Mouse (Mus musculus): ENCODE measurements around the gene Phc2. TPM values are rescaled to one million over a fixed set of nuclear protein-coding genes. Genes with fewer than 3 reads are reported as not detected.
A peak's percentile ranks its signal among the peaks of the same experiment; 100 is the strongest.

Phc2 gene
- polyA plus RNA-seq, 1 experiment from 2014 or later, result 19.4 TPM

- WGBS, result 14% methylated on average over 23 of the region's 23 CpGs
- Histone ChIP-seq H3K4me3 (ENCODE audit: low read length) (no peak overlapping the region), H3K36me3 (ENCODE audit: insufficient read depth, low read length) (no peaks in the 10 kb centered on the region), H3K9ac (replicated peaks; ENCODE audit: low read length) (peak overlapping the region; percentile 37), H3K4me1 (ENCODE audit: insufficient read depth, low read length) (peaks cover 51% of the 10 kb centered on the region), H3K27me3 (ENCODE audit: insufficient read depth, low read length) (no peaks in the 10 kb centered on the region), H3K9me3 (ENCODE audit: low read length) (no peaks in the 10 kb centered on the region), H3K27ac (ENCODE audit: low read length) (peak overlapping the region; percentile 69), H3K4me2 (replicated peaks; ENCODE audit: low read depth, low read length) (no peak overlapping the region)
- ATAC-seq (ENCODE audit: low FRiP score, low TSS enrichment), result peak; percentile 27; the same call in 1 of the 2 replicates
Observed at GRCm38 (mm10) chr4:128641766-128642717, 12.5 kb upstream of the Phc2 start.

- whole genome bisulfite sequencing, result 57% methylated on average over 6 of the region's 6 CpGs
- Histone ChIP-seq H3K27ac (ENCODE audit: low read length) (no peak overlapping the region), H3K4me3 (ENCODE audit: low read length) (no peak overlapping the region), H3K9ac (replicated peaks; ENCODE audit: low read length) (no peak overlapping the region), H3K4me1 (ENCODE audit: insufficient read depth, low read length) (peaks cover 50% of the 10 kb centered on the region), H3K9me3 (ENCODE audit: low read length) (no peaks in the 10 kb centered on the region), H3K4me2 (replicated peaks; ENCODE audit: low read depth, low read length) (no peak overlapping the region), H3K27me3 (ENCODE audit: insufficient read depth, low read length) (no peaks in the 10 kb centered on the region), H3K36me3 (ENCODE audit: insufficient read depth, low read length) (no peaks in the 10 kb centered on the region)
- no peak for ATAC-seq (ENCODE audit: low FRiP score, low TSS enrichment)
Observed at GRCm38 (mm10) chr4:128645896-128646295, 8.6 kb upstream of the Phc2 start.

- peaks cover 46% of the 10 kb centered on the region for H3K4me1 ChIP-seq (ENCODE audit: insufficient read depth, low read length)
- WGBS, result 11% methylated on average over 7 of the region's 7 CpGs
- no peak overlapping the region for H3K4me2 ChIP-seq (replicated peaks; ENCODE audit: low read depth, low read length)
- H3K4me3 ChIP-seq (ENCODE audit: low read length), result no peak overlapping the region
- H3K9me3 ChIP-seq (ENCODE audit: low read length), result no peaks in the 10 kb centered on the region
- H3K27me3 ChIP-seq (ENCODE audit: insufficient read depth, low read length), result no peaks in the 10 kb centered on the region
- no peaks in the 10 kb centered on the region for H3K36me3 ChIP-seq (ENCODE audit: insufficient read depth, low read length)
- H3K9ac ChIP-seq (replicated peaks; ENCODE audit: low read length), result no peak overlapping the region
- peak overlapping the region; percentile 31 for H3K27ac ChIP-seq (ENCODE audit: low read length)
- ATAC-seq (ENCODE audit: low FRiP score, low TSS enrichment), result no peak
Observed at GRCm38 (mm10) chr4:128646762-128647161, 7.7 kb upstream of the Phc2 start.

- Histone ChIP-seq H3K4me2 (replicated peaks; ENCODE audit: low read depth, low read length) (no peak overlapping the region), H3K4me1 (ENCODE audit: insufficient read depth, low read length) (peaks cover 45% of the 10 kb centered on the region), H3K9ac (replicated peaks; ENCODE audit: low read length) (no peak overlapping the region), H3K4me3 (ENCODE audit: low read length) (no peak overlapping the region), H3K27me3 (ENCODE audit: insufficient read depth, low read length) (no peaks in the 10 kb centered on the region), H3K27ac (ENCODE audit: low read length) (peak overlapping the region; percentile 49), H3K9me3 (ENCODE audit: low read length) (no peaks in the 10 kb centered on the region), H3K36me3 (ENCODE audit: insufficient read depth, low read length) (no peaks in the 10 kb centered on the region)
- peak; percentile 65 for ATAC-seq (ENCODE audit: low FRiP score, low TSS enrichment)
- 39% methylated on average over 8 of the region's 8 CpGs for WGBS
Observed at GRCm38 (mm10) chr4:128648567-128649255, 5.8 kb upstream of the Phc2 start.

GRCm38 (mm10) chr4:128651530-128651929 lies 3.0 kb upstream of the Phc2 start:
- no peaks in the 10 kb centered on the region for H3K27me3 ChIP-seq (ENCODE audit: insufficient read depth, low read length)
- H3K36me3 ChIP-seq (ENCODE audit: insufficient read depth, low read length), result no peaks in the 10 kb centered on the region
- H3K4me1 ChIP-seq (ENCODE audit: insufficient read depth, low read length), result peaks cover 49% of the 10 kb centered on the region
- WGBS, result 53% methylated on average over 3 of the region's 3 CpGs
- H3K27ac ChIP-seq (ENCODE audit: low read length), result 0 out of 2 replicates have a peak overlapping the region, but pooled peaks have one; percentile 74
- no peak overlapping the region for H3K4me2 ChIP-seq (replicated peaks; ENCODE audit: low read depth, low read length)
- H3K9me3 ChIP-seq (ENCODE audit: low read length), result no peaks in the 10 kb centered on the region
- no peak overlapping the region for H3K9ac ChIP-seq (replicated peaks; ENCODE audit: low read length)
- H3K4me3 ChIP-seq (ENCODE audit: low read length), result no peak overlapping the region
- no peak for ATAC-seq (ENCODE audit: low FRiP score, low TSS enrichment)

- ATAC-seq (ENCODE audit: low FRiP score, low TSS enrichment), result no peak
Observed at GRCm38 (mm10) chr4:128652584-128653298, 1.8 kb upstream of the Phc2 start.

GRCm38 (mm10) chr4:128655446-128655845 lies 944 bp downstream of the Phc2 start:
- Histone ChIP-seq H3K4me1 (ENCODE audit: insufficient read depth, low read length) (peaks cover 30% of the 10 kb centered on the region), H3K9ac (replicated peaks; ENCODE audit: low read length) (peak overlapping the region; percentile 70), H3K4me2 (replicated peaks; ENCODE audit: low read depth, low read length) (peak overlapping the region; percentile 82), H3K9me3 (ENCODE audit: low read length) (no peaks in the 10 kb centered on the region), H3K27me3 (ENCODE audit: insufficient read depth, low read length) (no peaks in the 10 kb centered on the region), H3K4me3 (ENCODE audit: low read length) (peak overlapping the region; percentile 70), H3K36me3 (ENCODE audit: insufficient read depth, low read length) (no peaks in the 10 kb centered on the region), H3K27ac (ENCODE audit: low read length) (peak overlapping the region; percentile 31; the same call in 1 of the 2 replicates)
- ATAC-seq (ENCODE audit: low FRiP score, low TSS enrichment), result no peak
- 2% methylated on average over 12 of the region's 12 CpGs for WGBS

More at GRCm38 (mm10) chr4:128652584-128653298, 1.8 kb upstream of the Phc2 start:
- H3K4me3 ChIP-seq (ENCODE audit: low read length), result no peak overlapping the region
- peaks cover 48% of the 10 kb centered on the region for H3K4me1 ChIP-seq (ENCODE audit: insufficient read depth, low read length)
- H3K4me2 ChIP-seq (replicated peaks; ENCODE audit: low read depth, low read length), result no peak overlapping the region
- no peaks in the 10 kb centered on the region for H3K9me3 ChIP-seq (ENCODE audit: low read length)
- 11% methylated on average over 5 of the region's 5 CpGs for WGBS
- H3K27ac ChIP-seq (ENCODE audit: low read length), result peak overlapping the region; percentile 74
- no peaks in the 10 kb centered on the region for H3K36me3 ChIP-seq (ENCODE audit: insufficient read depth, low read length)
- H3K27me3 ChIP-seq (ENCODE audit: insufficient read depth, low read length), result no peaks in the 10 kb centered on the region
- no peak overlapping the region for H3K9ac ChIP-seq (replicated peaks; ENCODE audit: low read length)

GRCm38 (mm10) chr4:128660196-128660595 lies 5.7 kb downstream of the Phc2 start:
- Histone ChIP-seq H3K27me3 (ENCODE audit: insufficient read depth, low read length) (no peaks in the 10 kb centered on the region), H3K27ac (ENCODE audit: low read length) (no peak overlapping the region), H3K4me3 (ENCODE audit: low read length) (no peak overlapping the region), H3K9ac (replicated peaks; ENCODE audit: low read length) (no peak overlapping the region), H3K4me1 (ENCODE audit: insufficient read depth, low read length) (peaks cover 15% of the 10 kb centered on the region; the same call in 1 of the 2 replicates), H3K36me3 (ENCODE audit: insufficient read depth, low read length) (no peaks in the 10 kb centered on the region), H3K4me2 (replicated peaks; ENCODE audit: low read depth, low read length) (no peak overlapping the region), H3K9me3 (ENCODE audit: low read length) (no peaks in the 10 kb centered on the region)
- 83% methylated on average over 8 of the region's 8 CpGs for WGBS
- no peak for ATAC-seq (ENCODE audit: low FRiP score, low TSS enrichment)

- Histone ChIP-seq H3K9me3 (ENCODE audit: low read length) (no peaks in the 10 kb centered on the region), H3K4me3 (ENCODE audit: low read length) (no peak overlapping the region), H3K4me2 (replicated peaks; ENCODE audit: low read depth, low read length) (no peak overlapping the region), H3K27me3 (ENCODE audit: insufficient read depth, low read length) (no peaks in the 10 kb centered on the region), H3K9ac (replicated peaks; ENCODE audit: low read length) (no peak overlapping the region), H3K36me3 (ENCODE audit: insufficient read depth, low read length) (no peaks in the 10 kb centered on the region), H3K27ac (ENCODE audit: low read length) (no peak overlapping the region), H3K4me1 (ENCODE audit: insufficient read depth, low read length) (peaks cover 9% of the 10 kb centered on the region; the same call in 1 of the 2 replicates)
- ATAC-seq (ENCODE audit: low FRiP score, low TSS enrichment), result no peak
- WGBS, result 82% methylated on average over 8 of the region's 8 CpGs
Observed at GRCm38 (mm10) chr4:128661063-128661462, 6.6 kb downstream of the Phc2 start.

Data from kidney, embryonic 16.5 days (tissue).